Mouse (Mus musculus) liver, embryonic 12.5 days (tissue): ENCODE data around the gene Lrp2. TPM values are rescaled to one million over a fixed set of nuclear protein-coding genes. Genes with fewer than 3 reads are reported as not detected.

Experiments used
- ATAC-seq: fragments of 200-750 bp; cut with Nextera tagmentation; 2 replicates; pipeline ENCODE4 v1.8.0; 2017; ENCODE audit warnings: moderate number of reproducible peaks, mild to moderate bottlenecking, moderate library complexity
- H3K27ac ChIP-seq: fragments of 300-500 bp; sonication (generic); 2 replicates; pipeline ENCODE4 v1.5.1; 2016; ENCODE audit warnings: mild to moderate bottlenecking
- H3K27me3 ChIP-seq: fragments of 300-500 bp; sonication (generic); replicated peaks from 2 replicates; pipeline ENCODE4 v1.6.1; 2016; ENCODE audit warnings: mild to moderate bottlenecking, moderate library complexity
- H3K36me3 ChIP-seq: fragments of 300-500 bp; sonication (generic); 2 replicates; pipeline ENCODE4 v1.6.1; 2016; ENCODE audit warnings: mild to moderate bottlenecking, moderate library complexity
- H3K4me1 ChIP-seq: fragments of 300-500 bp; sonication (generic); 2 replicates; pipeline ENCODE4 v1.6.1; 2016
- H3K4me2 ChIP-seq: fragments of 300-500 bp; sonication (generic); 2 replicates; pipeline ENCODE4 v1.6.1; 2016; ENCODE audit warnings: mild to moderate bottlenecking, moderate library complexity
- H3K4me3 ChIP-seq: fragments of 300-500 bp; sonication (generic); 2 replicates; pipeline ENCODE4 v1.5.1; 2016; ENCODE audit warnings: mild to moderate bottlenecking, moderate library complexity
- H3K9ac ChIP-seq: fragments of 300-500 bp; sonication (generic); 2 replicates; pipeline ENCODE4 v1.6.1; 2016; ENCODE audit warnings: mild to moderate bottlenecking, moderate library complexity
- H3K9me3 ChIP-seq: fragments of 300-500 bp; sonication (generic); replicated peaks from 2 replicates; pipeline ENCODE4 v1.6.1; 2016; ENCODE audit warnings: mild to moderate bottlenecking, moderate library complexity
- WGBS: fragments of 180-500 bp; shearing (Covaris S2); methylation state at CpG from one replicate; pipeline ENCODE4 v1.1.7; 2016; ENCODE audit not compliant: insufficient replicate concordance; 5-methylcytosine and 5-hydroxymethylcytosine counted together
- polyA plus RNA-seq: library from polyadenylated mRNA; unstranded; fragments of >200 nt; fragmentation: Nextera tagmentation; extraction: Ambion mirVana; gene quantifications from 2 replicates; pipeline ENCODE4 v1.2.1, GENCODE M21; 2016

Gene Lrp2
- polyA plus RNA-seq, 1 experiment from 2014 or later, result 0.10 TPM

- Histone ChIP-seq H3K9ac (no peak overlapping the region), H3K27me3 (peaks cover 21% of the 10 kb centered on the region), H3K36me3 (no peaks in the 10 kb centered on the region), H3K9me3 (no peaks in the 10 kb centered on the region), H3K4me2 (no peak overlapping the region), H3K4me1 (no peaks in the 10 kb centered on the region), H3K4me3 (no peak overlapping the region), H3K27ac (no peak overlapping the region)
- ATAC-seq, result no peak
- 43% methylated on average over 7 of the region's 7 CpGs for WGBS
These were observed 29.2 kb downstream of the Lrp2 start for GRCm38 (mm10) chr2:69556686-69557085.

GRCm38 (mm10) chr2:69551639-69552038 is 34.2 kb downstream of the Lrp2 start:
- no peak overlapping the region for H3K4me3 ChIP-seq
- H3K4me2 ChIP-seq, result no peak overlapping the region
- no peak for ATAC-seq
- H3K27me3 ChIP-seq, result no peaks in the 10 kb centered on the region
- H3K27ac ChIP-seq, result no peak overlapping the region
- no peaks in the 10 kb centered on the region for H3K9me3 ChIP-seq
- H3K36me3 ChIP-seq, result no peaks in the 10 kb centered on the region
- H3K9ac ChIP-seq, result no peak overlapping the region
- H3K4me1 ChIP-seq, result no peaks in the 10 kb centered on the region
- WGBS, result 63% methylated on average over 5 of the region's 5 CpGs

- 55% methylated on average over 11 of the region's 11 CpGs for WGBS
These were observed 39.0 kb downstream of the Lrp2 start for GRCm38 (mm10) chr2:69546823-69547222.

GRCm38 (mm10) chr2:69536018-69536417 is 49.8 kb downstream of the Lrp2 start:
- Histone ChIP-seq H3K4me3 (no peak overlapping the region), H3K9ac (no peak overlapping the region), H3K9me3 (no peaks in the 10 kb centered on the region), H3K27ac (no peak overlapping the region), H3K27me3 (no peaks in the 10 kb centered on the region), H3K36me3 (no peaks in the 10 kb centered on the region), H3K4me1 (peaks cover 4% of the 10 kb centered on the region), H3K4me2 (no peak overlapping the region)
- 68% methylated on average over 7 of the region's 7 CpGs for WGBS
- ATAC-seq, result no peak

More at GRCm38 (mm10) chr2:69546823-69547222, 39.0 kb downstream of the Lrp2 start:
- H3K27ac ChIP-seq, result no peak overlapping the region
- H3K9me3 ChIP-seq, result no peaks in the 10 kb centered on the region
- no peak overlapping the region for H3K4me3 ChIP-seq
- H3K36me3 ChIP-seq, result no peaks in the 10 kb centered on the region
- no peak overlapping the region for H3K9ac ChIP-seq
- no peak overlapping the region for H3K4me2 ChIP-seq
- no peaks in the 10 kb centered on the region for H3K4me1 ChIP-seq
- H3K27me3 ChIP-seq, result no peaks in the 10 kb centered on the region
- no peak for ATAC-seq

- 39% methylated on average over 3 of the region's 3 CpGs for WGBS
These were observed 54.3 kb downstream of the Lrp2 start for GRCm38 (mm10) chr2:69531528-69532055.

GRCm38 (mm10) chr2:69530691-69531527 is 55.0 kb downstream of the Lrp2 start:
- Histone ChIP-seq H3K4me2 (peak overlapping the region; percentile 16; the same call in 1 of the 2 replicates), H3K36me3 (no peaks in the 10 kb centered on the region), H3K4me3 (no peak overlapping the region), H3K4me1 (peaks cover 15% of the 10 kb centered on the region), H3K27me3 (no peaks in the 10 kb centered on the region), H3K9ac (no peak overlapping the region), H3K27ac (no peak overlapping the region), H3K9me3 (no peaks in the 10 kb centered on the region)
- WGBS, result 12% methylated on average over 14 of the region's 14 CpGs
- 0 out of 2 replicates have a peak, but pooled peaks have one; percentile 44 for ATAC-seq

More at GRCm38 (mm10) chr2:69531528-69532055, 54.3 kb downstream of the Lrp2 start:
- Histone ChIP-seq H3K27ac (no peak overlapping the region), H3K9ac (no peak overlapping the region), H3K4me2 (no peak overlapping the region), H3K4me1 (peaks cover 15% of the 10 kb centered on the region), H3K4me3 (no peak overlapping the region), H3K27me3 (no peaks in the 10 kb centered on the region), H3K9me3 (no peaks in the 10 kb centered on the region), H3K36me3 (no peaks in the 10 kb centered on the region)
- no peak for ATAC-seq

GRCm38 (mm10) chr2:69530126-69530525 is 55.7 kb downstream of the Lrp2 start:
- Histone ChIP-seq H3K36me3 (no peaks in the 10 kb centered on the region), H3K4me1 (peaks cover 15% of the 10 kb centered on the region), H3K9me3 (no peaks in the 10 kb centered on the region), H3K4me2 (no peak overlapping the region), H3K27ac (no peak overlapping the region), H3K27me3 (no peaks in the 10 kb centered on the region), H3K9ac (no peak overlapping the region), H3K4me3 (no peak overlapping the region)
- ATAC-seq, result no peak
- WGBS, result 53% methylated on average over 5 of the region's 5 CpGs

- Histone ChIP-seq H3K4me1 (no peaks in the 10 kb centered on the region), H3K4me3 (no peak overlapping the region), H3K36me3 (no peaks in the 10 kb centered on the region), H3K27me3 (no peaks in the 10 kb centered on the region), H3K27ac (no peak overlapping the region), H3K4me2 (no peak overlapping the region), H3K9ac (no peak overlapping the region), H3K9me3 (no peaks in the 10 kb centered on the region)
- WGBS, result 75% methylated on average over 2 of the region's 2 CpGs
- no peak for ATAC-seq
These were observed 65.6 kb downstream of the Lrp2 start for GRCm38 (mm10) chr2:69520273-69520672.

DNA sequence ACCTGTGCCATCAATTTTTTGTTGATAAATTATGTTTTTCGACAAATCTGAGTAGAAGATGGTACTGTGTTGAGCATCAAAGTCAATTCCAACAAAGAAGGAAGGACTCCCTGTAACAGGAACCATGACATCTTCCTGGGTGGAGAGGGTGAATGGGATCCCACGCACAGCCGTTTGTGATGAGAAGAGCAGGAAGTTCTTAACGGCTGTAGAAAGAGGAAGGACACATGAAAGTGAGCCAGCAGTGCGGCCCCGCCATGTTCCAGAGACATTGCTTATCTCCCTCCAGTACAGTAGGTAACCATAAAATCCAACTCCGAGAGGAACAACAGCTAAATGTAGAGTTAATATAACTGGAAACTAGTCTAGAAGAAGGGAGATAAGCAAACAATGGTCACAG is 67.6 kb downstream of the Lrp2 start:
- H3K27ac ChIP-seq, result no peak overlapping the region
- no peak overlapping the region for H3K4me3 ChIP-seq
- H3K4me2 ChIP-seq, result no peak overlapping the region
- no peak overlapping the region for H3K9ac ChIP-seq
- 35% methylated on average over 7 of the region's 7 CpGs for WGBS
- H3K27me3 ChIP-seq, result no peaks in the 10 kb centered on the region
- H3K9me3 ChIP-seq, result no peaks in the 10 kb centered on the region
- no peaks in the 10 kb centered on the region for H3K4me1 ChIP-seq
- ATAC-seq, result no peak
- H3K36me3 ChIP-seq, result no peaks in the 10 kb centered on the region

GRCm38 (mm10) chr2:69511766-69512165 is 74.1 kb downstream of the Lrp2 start:
- Histone ChIP-seq H3K9ac (no peak overlapping the region), H3K27ac (no peak overlapping the region), H3K36me3 (no peaks in the 10 kb centered on the region), H3K9me3 (no peaks in the 10 kb centered on the region), H3K27me3 (no peaks in the 10 kb centered on the region), H3K4me2 (no peak overlapping the region), H3K4me3 (no peak overlapping the region), H3K4me1 (no peaks in the 10 kb centered on the region)
- 66% methylated on average over 5 of the region's 5 CpGs for WGBS
- ATAC-seq, result no peak

- no peaks in the 10 kb centered on the region for H3K27me3 ChIP-seq
- no peak overlapping the region for H3K27ac ChIP-seq
- H3K36me3 ChIP-seq, result no peaks in the 10 kb centered on the region
- no peaks in the 10 kb centered on the region for H3K9me3 ChIP-seq
- H3K4me3 ChIP-seq, result no peak overlapping the region
- H3K4me2 ChIP-seq, result no peak overlapping the region
- H3K9ac ChIP-seq, result no peak overlapping the region
- 71% methylated on average over 9 of the region's 9 CpGs for WGBS
- no peaks in the 10 kb centered on the region for H3K4me1 ChIP-seq
- ATAC-seq, result no peak
These were observed 85.5 kb downstream of the Lrp2 start for GRCm38 (mm10) chr2:69500357-69500756.

- WGBS, result 75% methylated on average over 4 of the region's 4 CpGs
- Histone ChIP-seq H3K9ac (no peak overlapping the region), H3K27me3 (no peaks in the 10 kb centered on the region), H3K4me2 (no peak overlapping the region), H3K36me3 (no peaks in the 10 kb centered on the region), H3K9me3 (no peaks in the 10 kb centered on the region), H3K4me3 (no peak overlapping the region), H3K4me1 (no peaks in the 10 kb centered on the region), H3K27ac (no peak overlapping the region)
- ATAC-seq, result no peak
These were observed 92.7 kb downstream of the Lrp2 start for GRCm38 (mm10) chr2:69493130-69493529.
